8 mouse cellular contexts compared by ENCODE assay signal in genomic region chr2:33842983-33843577, GRCm38 (mm10). TPM values are rescaled to one million over a fixed set of nuclear protein-coding genes. Genes with fewer than 3 reads are reported as not detected.
DNase-seq lines count a peak whose midpoint lies in the region; ATAC-seq lines count a peak whose summit lies in the region.

No protein-coding gene starts in this region.

- no peaks in the 10 kb centered on the region for H3K9me3 ChIP-seq in kidney, embryonic 15.5 days (replicated peaks)
- H3K9me3 ChIP-seq in neural tube, embryonic 15.5 days (replicated peaks) = no peaks in the 10 kb centered on the region

- no peak overlapping the region for H3K4me3 ChIP-seq in kidney, embryonic 15.5 days (replicated peaks)
- H3K4me3 ChIP-seq in neural tube, embryonic 15.5 days (replicated peaks) = no peak overlapping the region

- peaks cover 3% of the 10 kb centered on the region; the same call in 1 of the 2 replicates for H3K36me3 ChIP-seq in kidney, embryonic 15.5 days
- peaks cover 8% of the 10 kb centered on the region; the same call in 1 of the 2 replicates for H3K36me3 ChIP-seq in neural tube, embryonic 15.5 days

- DNase-seq in adrenal gland, adult 2 months = peak; percentile 29
- no peak for DNase-seq in adrenal gland, postnatal 4 days (ENCODE audit: low spot score in 2 of 2)
- no peak for DNase-seq in retina, postnatal 1 day
- no peak for DNase-seq in layer of hippocampus, adult 9-11 months

- no peak overlapping the region for H3K4me2 ChIP-seq in kidney, embryonic 15.5 days
- H3K4me2 ChIP-seq in neural tube, embryonic 15.5 days = no peak overlapping the region

- WGBS in kidney, embryonic 15.5 days = 83% methylated on average over 2 of the region's 2 CpGs
- 99% methylated on average over 2 of the region's 2 CpGs for WGBS in neural tube, embryonic 15.5 days

- no peaks in the 10 kb centered on the region for H3K27me3 ChIP-seq in kidney, embryonic 15.5 days
- no peaks in the 10 kb centered on the region for H3K27me3 ChIP-seq in neural tube, embryonic 15.5 days (replicated peaks)

- ATAC-seq in erythroid progenitor cell, adult 5-6 weeks (replicated peaks; ENCODE audit: low FRiP score, poor library complexity, severe bottlenecking) = peak; percentile 78
- ATAC-seq in kidney, embryonic 15.5 days (replicated peaks; ENCODE audit: low FRiP score) = peak; percentile 93
- peak; percentile 16; the same call in 1 of the 2 replicates for ATAC-seq in megakaryocyte, adult 5-6 weeks (ENCODE audit: poor library complexity, severe bottlenecking)
- ATAC-seq in neural tube, embryonic 15.5 days (ENCODE audit: low FRiP score) = no peak

- no peak overlapping the region; the same call in 1 of the 2 replicates for H3K27ac ChIP-seq in kidney, embryonic 15.5 days
- no peak overlapping the region for H3K27ac ChIP-seq in neural tube, embryonic 15.5 days (replicated peaks)

- no peak overlapping the region for H3K9ac ChIP-seq in kidney, embryonic 15.5 days
- H3K9ac ChIP-seq in neural tube, embryonic 15.5 days (replicated peaks) = no peak overlapping the region

- H3K4me1 ChIP-seq in kidney, embryonic 15.5 days = peaks cover 24% of the 10 kb centered on the region
- H3K4me1 ChIP-seq in neural tube, embryonic 15.5 days = peaks cover 49% of the 10 kb centered on the region

RNA-seq across cellular contexts. Expression of gene Mvb12b, which starts 44.7 kb away (rescaled TPM):
- 10 to 100 TPM; 16.3 to 23.3 TPM for total RNA-seq in adrenal gland, adult 2 months (2021)
- polyA plus RNA-seq in adrenal gland, adult 2 months (2012; rRNA removed) = 27.8 and 41.3 TPM in 2 replicates
- total RNA-seq in adrenal gland, postnatal 4 days (2021) = 10 to 100 TPM; 36.9 to 37.5 TPM
- 53.0 and 81.7 TPM in 2 replicates for total RNA-seq in erythroid progenitor cell, adult 5-6 weeks (2015; ENCODE audit: low replicate concordance)
- 37.1 and 56.7 TPM in 2 replicates for total RNA-seq in erythroid progenitor cell, adult 5-6 weeks (2017; ENCODE audit: low replicate concordance)
- 18.4 and 19.6 TPM in 2 replicates for polyA plus RNA-seq in kidney, embryonic 15.5 days (2015; fragmentation: Nextera tagmentation; extraction: Ambion mirVana)
- total RNA-seq in megakaryocyte, adult 5-6 weeks (2015) = 22.2 and 23.9 TPM in 2 replicates
- 9.5 and 10.1 TPM in 2 replicates for total RNA-seq in megakaryocyte, adult 5-6 weeks (2017)
- polyA plus RNA-seq in neural tube, embryonic 15.5 days (2015; fragmentation: Nextera tagmentation; extraction: Ambion mirVana) = 49.5 and 52.2 TPM in 2 replicates
